Mouse (Mus musculus) G1E (cell line): ENCODE results near the gene Neb. TPM values are rescaled to one million over a fixed set of nuclear protein-coding genes. Genes with fewer than 3 reads are reported as not detected.

Experiments used
- ATAC-seq: 2 replicates; pipeline ENCODE4 v1.8.0; 2016; ENCODE audit warnings: mild to moderate bottlenecking; ENCODE audit not compliant: insufficient number of reproducible peaks, poor library complexity, low FRiP score, severe bottlenecking; ENCODE audit errors: extremely low read depth
- DNase-seq: peaks from one replicate; pipeline ENCODE4 v3.0.0; 2012; ENCODE audit warnings: low spot score
- H3K27me3 ChIP-seq: 2 replicates; pipeline ENCODE4 v1.6.1; 2012; ENCODE audit warnings: mild to moderate bottlenecking, low read length, inconsistent platforms; ENCODE audit not compliant: insufficient read depth
- H3K36me3 ChIP-seq: replicated peaks from 2 replicates; pipeline ENCODE3; 2012; ENCODE audit warnings: mild to moderate bottlenecking, inconsistent platforms
- H3K4me1 ChIP-seq: 2 replicates; pipeline ENCODE4 v1.6.1; 2012; ENCODE audit warnings: low read depth, low read length, inconsistent platforms, mixed read lengths; ENCODE audit not compliant: insufficient read depth
- H3K4me3 ChIP-seq: 2 replicates; pipeline ENCODE4 v1.5.1; 2012; ENCODE audit warnings: low read depth, mild to moderate bottlenecking, inconsistent platforms, low read length, moderate library complexity, mixed read lengths
- H3K9me3 ChIP-seq: replicated peaks from 2 replicates; pipeline ENCODE4 v1.6.1; 2012; ENCODE audit warnings: inconsistent platforms
- CTCF ChIP-seq: IDR thresholded peaks from 2 replicates; pipeline ENCODE4 v1.5.1; 2012; ENCODE audit warnings: low read depth, low read length, inconsistent platforms, mixed read lengths
- GATA1 ChIP-seq: IDR thresholded peaks from 2 replicates; pipeline ENCODE4 v1.6.1; 2012; ENCODE audit warnings: borderline replicate concordance, low read length, inconsistent platforms, mixed read lengths
- GATA2 ChIP-seq: IDR thresholded peaks from 2 replicates; pipeline ENCODE4 v1.6.1; 2012; ENCODE audit warnings: low read depth, low read length, inconsistent platforms, borderline replicate concordance
- POLR2AphosphoS5 ChIP-seq: IDR thresholded peaks from 2 replicates; pipeline ENCODE4 v1.6.1; 2012; ENCODE audit warnings: low read depth, low read length, inconsistent platforms; ENCODE audit not compliant: insufficient replicate concordance
- TAL1 ChIP-seq: conservative IDR thresholded peaks from 2 replicates; pipeline ENCODE4 v1.6.1; 2012; ENCODE audit warnings: low read depth, low read length, inconsistent platforms, mixed read lengths
- polyA plus RNA-seq: library from polyadenylated mRNA; stranded (reverse); fragments of >175 nt; gene quantifications from 2 replicates; pipeline ENCODE4 v1.2.3, GENCODE M21; 2012
- total RNA-seq, 2 experiments: library from RNA; stranded (forward) in 1 of 2; stranded (reverse) in 1 of 2; fragments of 200-1000 nt in 1 of 2; fragments of >200 nt in 1 of 2; fragmentation: Nextera tagmentation in 1 of 2; gene quantifications; 2 replicates each; pipeline ENCODE4 v1.2.3; 2014 to 2017

Neb gene
- total and polyA plus RNA-seq, 3 experiments, result 0.05 to 1.2 (median 0.75) TPM

DNA sequence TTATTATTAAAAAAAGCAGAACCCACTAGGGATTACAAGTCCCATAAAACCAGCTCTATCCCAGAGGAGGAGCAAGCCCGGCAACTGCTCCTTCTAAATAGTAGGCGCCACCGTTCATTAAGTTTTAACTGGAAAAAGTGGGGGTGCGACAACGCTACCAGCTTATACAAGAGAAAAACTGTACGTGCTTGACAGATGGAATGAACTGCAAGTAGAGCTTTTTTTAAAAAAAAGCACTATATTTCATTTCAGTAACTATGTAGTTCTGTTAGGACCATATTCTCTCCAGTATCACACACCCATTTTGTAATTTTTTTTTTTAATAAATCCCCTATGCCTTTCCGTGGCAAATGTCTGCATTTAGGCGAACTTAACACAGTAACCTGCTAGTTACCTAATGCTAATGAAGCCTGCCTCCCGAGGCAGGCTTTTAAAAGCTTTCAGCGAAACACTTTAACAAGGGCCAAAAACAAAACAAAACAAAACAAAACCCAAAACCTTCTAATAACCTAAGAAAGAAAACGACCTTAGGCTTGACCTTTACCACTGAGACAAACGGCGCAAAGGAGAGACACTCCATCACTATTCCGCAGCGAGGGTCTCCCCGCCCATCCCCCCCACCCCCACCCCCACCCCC is 45.5 kb upstream of the Neb start:
- peaks cover 38% of the 10 kb centered on the region for H3K4me1 ChIP-seq

DNA sequence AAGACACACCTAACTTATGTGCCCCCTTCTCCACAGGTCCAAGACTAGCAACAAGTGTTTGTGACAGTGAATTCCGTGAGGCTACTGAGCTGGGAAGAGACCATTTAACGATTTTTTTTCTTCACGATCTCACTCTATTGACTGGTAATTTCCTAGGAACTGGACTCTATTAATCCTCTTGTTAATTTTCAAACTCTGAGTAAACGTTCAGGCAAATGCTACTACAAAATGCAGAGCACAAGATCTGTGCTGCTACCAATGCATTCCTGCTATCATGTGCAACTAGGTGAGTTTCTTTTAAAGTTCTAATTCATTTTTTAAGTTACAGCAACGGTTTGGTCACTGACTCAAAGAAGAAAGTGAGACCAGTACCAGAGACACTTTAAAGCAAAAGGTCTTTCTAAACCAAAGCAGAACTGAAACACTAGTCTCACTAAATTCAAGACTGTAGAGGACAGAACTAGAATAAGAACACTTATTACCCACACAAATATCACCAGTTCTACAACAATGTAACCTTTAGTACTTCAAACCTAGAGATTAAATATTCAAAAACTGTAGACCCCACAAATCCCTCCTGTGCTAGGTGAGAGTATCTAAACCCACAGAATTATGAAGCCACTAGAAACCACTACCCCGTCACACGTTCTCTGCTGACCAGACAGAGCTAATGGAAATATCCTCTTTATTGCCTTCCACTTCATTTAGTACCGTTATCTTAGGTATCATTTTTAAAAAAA is 44.8 kb upstream of the Neb start:
- Histone ChIP-seq H3K36me3 (peaks cover 14% of the 10 kb centered on the region), H3K4me3 (peak overlapping the region; percentile 23; the same call in 1 of the 2 replicates), H3K4me1 (peaks cover 38% of the 10 kb centered on the region), H3K9me3 (no peaks in the 10 kb centered on the region), H3K27me3 (no peaks in the 10 kb centered on the region)
- DNase-seq (no peak), ATAC-seq (peak; percentile 35; the same call in 1 of the 2 replicates)
- TF ChIP-seq GATA1 (no peak), POLR2AphosphoS5 (no peak), TAL1 (no peak), GATA2 (no peak), CTCF (no peak)

More for the DNA sequence above, 45.5 kb upstream of the Neb start:
- Histone ChIP-seq H3K36me3 (peaks cover 11% of the 10 kb centered on the region), H3K4me3 (peak overlapping the region; percentile 96), H3K27me3 (no peaks in the 10 kb centered on the region), H3K9me3 (no peaks in the 10 kb centered on the region)
- TF ChIP-seq TAL1 (no peak), GATA1 (no peak), GATA2 (no peak), CTCF (no peak), POLR2AphosphoS5 (no peak)
- DNase-seq, result no peak
- no peak for ATAC-seq

DNA sequence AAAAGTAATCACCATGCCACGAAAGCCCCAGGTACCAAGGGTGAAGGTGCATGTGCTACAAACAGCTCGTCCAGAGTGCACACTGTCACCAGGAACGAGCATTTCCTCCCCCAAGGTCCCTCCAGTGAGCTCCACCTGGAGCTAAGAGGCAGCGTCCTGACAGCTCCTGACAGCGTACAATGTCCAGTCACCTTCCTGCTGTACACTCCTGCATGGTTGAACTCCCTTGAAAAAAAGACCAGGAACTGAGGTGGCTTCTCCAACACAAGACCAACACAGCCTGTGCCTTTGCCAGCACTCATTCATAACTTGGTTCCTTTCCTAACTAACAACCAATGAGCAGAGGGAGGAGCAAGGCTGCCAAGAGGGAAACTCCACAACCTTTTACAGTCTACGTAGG is 42.9 kb upstream of the Neb start:
- ATAC-seq (no peak), DNase-seq (no peak)
- Histone ChIP-seq H3K4me1 (peaks cover 42% of the 10 kb centered on the region), H3K4me3 (0 out of 2 replicates have a peak overlapping the region, but pooled peaks have one; percentile 16), H3K27me3 (no peaks in the 10 kb centered on the region), H3K9me3 (no peaks in the 10 kb centered on the region), H3K36me3 (peaks cover 24% of the 10 kb centered on the region)
- no peak for TF ChIP-seq POLR2AphosphoS5
- TF ChIP-seq GATA1, result no peak
- no peak for TF ChIP-seq TAL1
- TF ChIP-seq GATA2, result no peak
- TF ChIP-seq CTCF, result no peak

DNA sequence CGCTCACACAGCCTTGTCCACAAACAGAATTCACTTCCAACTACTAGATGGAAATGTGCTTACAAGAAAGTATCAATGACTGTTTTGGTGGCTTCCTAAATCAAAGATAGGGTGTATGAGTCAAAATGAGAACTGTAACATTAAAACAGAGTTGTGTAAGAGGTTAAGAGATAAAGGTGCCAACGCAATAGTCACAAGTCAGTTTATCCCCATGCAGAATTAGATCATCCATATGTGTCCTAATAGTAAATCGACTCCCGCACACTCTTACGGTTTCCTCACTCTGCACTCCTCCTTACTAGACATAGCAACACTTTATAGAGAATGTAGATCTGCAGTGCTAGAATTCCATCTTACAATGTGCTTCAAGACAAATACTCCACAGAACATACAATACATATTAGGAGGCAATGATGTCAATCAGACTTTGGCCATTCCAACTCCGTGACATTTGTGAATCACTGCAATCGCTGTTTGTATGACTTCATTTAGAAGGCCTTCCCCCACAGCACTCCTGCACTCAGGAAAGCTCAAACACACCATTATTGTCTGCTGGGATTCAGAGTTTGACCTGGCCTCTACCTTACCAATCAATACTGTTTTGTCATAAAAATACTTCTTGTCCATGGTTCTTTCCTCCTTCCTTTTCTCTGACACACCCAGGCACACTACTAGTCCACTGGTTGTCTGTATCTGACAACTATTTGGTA is 41.9 kb upstream of the Neb start:
- DNase-seq (no peak), ATAC-seq (no peak)
- Histone ChIP-seq H3K36me3 (peaks cover 32% of the 10 kb centered on the region), H3K27me3 (no peaks in the 10 kb centered on the region), H3K4me3 (no peak overlapping the region), H3K4me1 (peaks cover 37% of the 10 kb centered on the region), H3K9me3 (no peaks in the 10 kb centered on the region)
- TF ChIP-seq GATA1 (no peak), CTCF (no peak), TAL1 (no peak), GATA2 (no peak), POLR2AphosphoS5 (no peak)

DNA sequence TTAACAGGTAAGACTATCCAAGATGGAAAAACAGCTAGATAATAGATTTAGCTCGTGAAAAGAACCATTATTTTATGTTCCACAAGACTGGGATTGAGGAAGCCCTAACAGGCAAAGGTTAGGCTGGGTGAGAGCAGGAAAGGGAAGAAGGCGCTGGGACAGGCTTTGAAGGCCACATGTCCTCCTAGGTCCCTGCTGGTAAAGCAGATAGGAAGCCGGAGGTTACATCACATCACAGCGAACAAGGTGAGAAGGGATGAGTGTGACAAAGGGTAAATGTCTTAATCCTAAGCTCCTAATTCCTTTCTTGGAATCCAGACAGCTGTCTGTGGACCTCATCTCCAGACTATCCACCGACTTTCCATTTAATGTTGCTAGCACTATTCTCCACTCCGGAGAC is 41.0 kb upstream of the Neb start:
- peaks cover 36% of the 10 kb centered on the region for H3K4me1 ChIP-seq
- peaks cover 32% of the 10 kb centered on the region for H3K36me3 ChIP-seq
- H3K27me3 ChIP-seq, result no peaks in the 10 kb centered on the region
- no peaks in the 10 kb centered on the region for H3K9me3 ChIP-seq
- DNase-seq (no peak), ATAC-seq (no peak)
- no peak for TF ChIP-seq POLR2AphosphoS5
- TF ChIP-seq GATA1, result no peak
- TF ChIP-seq TAL1, result no peak
- no peak for TF ChIP-seq GATA2
- no peak for TF ChIP-seq CTCF
- no peak overlapping the region for H3K4me3 ChIP-seq

DNA sequence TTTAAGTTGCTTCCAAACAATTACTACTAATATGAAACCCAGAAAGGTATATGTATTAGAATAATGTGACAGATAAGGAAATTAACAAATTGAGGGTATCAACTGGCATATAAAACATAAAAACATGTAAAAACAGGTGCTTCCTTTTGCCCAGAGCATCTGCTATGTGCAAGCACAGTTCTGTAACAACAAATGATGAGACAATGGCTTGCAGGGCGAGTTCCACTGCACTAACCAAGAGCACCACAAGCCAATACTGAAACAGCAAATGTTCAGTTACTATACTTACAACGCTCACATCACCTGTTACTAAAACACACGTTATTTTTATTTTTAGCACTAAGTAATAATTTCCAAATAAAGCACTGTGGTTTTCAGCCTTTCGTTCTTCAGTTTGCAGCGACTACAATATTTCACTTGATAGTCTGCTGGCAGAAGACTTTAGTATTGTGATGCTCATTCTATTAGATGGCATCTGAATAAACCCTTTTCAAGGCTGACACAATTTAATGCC is 34.3 kb upstream of the Neb start:
- DNase-seq, result no peak
- Histone ChIP-seq H3K4me3 (no peak overlapping the region), H3K27me3 (no peaks in the 10 kb centered on the region), H3K4me1 (peaks cover 3% of the 10 kb centered on the region; the same call in 1 of the 2 replicates), H3K9me3 (no peaks in the 10 kb centered on the region), H3K36me3 (peaks cover 59% of the 10 kb centered on the region)
- ATAC-seq, result no peak
- no peak for TF ChIP-seq GATA1
